Mouse (Mus musculus): Measurements from ENCODE around the gene Upk2. TPM values are rescaled to one million over a fixed set of nuclear protein-coding genes. Genes with fewer than 3 reads are reported as not detected.

Gene Upk2
- total and polyA plus RNA-seq, 3 experiments = not detected

DNA sequence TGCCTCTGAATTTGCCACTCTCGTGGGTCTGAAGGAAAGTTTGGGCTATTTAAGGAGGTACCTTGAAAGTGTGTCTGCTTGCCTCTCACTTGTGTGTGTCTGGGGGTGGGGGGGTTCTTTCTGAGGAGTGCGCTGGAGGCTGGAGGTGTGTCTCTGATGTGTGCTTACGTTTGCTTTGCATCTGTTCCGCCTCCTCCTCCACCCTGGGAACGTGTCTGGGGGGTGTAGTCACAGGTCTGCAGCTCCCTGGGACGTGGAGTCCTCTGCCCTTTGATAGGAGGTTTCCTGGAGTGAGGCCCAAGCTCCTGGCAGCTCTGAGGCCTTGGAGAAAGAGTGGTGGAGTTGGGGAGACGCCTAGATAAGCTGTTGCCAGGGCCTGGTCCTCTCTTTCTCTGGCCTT is 32.7 kb upstream of the Upk2 start:
- H3K36me3 ChIP-seq (replicated peaks in 1 of 2; ENCODE audit: control insufficient read depth in 1 of 2, insufficient read depth in 1 of 2, low read length in 1 of 2) = peaks cover 0 to 38% of the 10 kb centered on the region in 2 experiments
- H3K9ac ChIP-seq (ENCODE audit: insufficient read depth, low read depth) = no peak overlapping the region
- no peak overlapping the region for H3K27ac ChIP-seq (ENCODE audit: insufficient read depth, low read depth)
- H3K9me3 ChIP-seq (replicated peaks; ENCODE audit: low read length) = no peaks in the 10 kb centered on the region
- no peak for DNase-seq (ENCODE audit: extremely low read depth)
- no peaks in the 10 kb centered on the region for H3K79me2 ChIP-seq (replicated peaks; ENCODE audit: control insufficient read depth, extremely low read depth, insufficient read depth, poor library complexity, severe bottlenecking)
- H3K4me1 ChIP-seq (ENCODE audit: control insufficient read depth in 1 of 2, insufficient read depth in 2 of 2) = peaks cover 14 to 83% of the 10 kb centered on the region in 2 experiments
- in situ Hi-C loops (cut with MboI; ENCODE audit: low pct_ligation_motif_present, low pct_unique_long_range_greater_than_20kb, low sequenced_read_pairs) = no loop called here
- H3K4me3 ChIP-seq (replicated peaks in 1 of 3; ENCODE audit: low read depth in 2 of 3, low read length in 2 of 3, poor library complexity in 1 of 3) = no peak overlapping the region
- no peaks in the 10 kb centered on the region for H3K27me3 ChIP-seq (replicated peaks)
- no peak overlapping the region for H3K4me2 ChIP-seq (ENCODE audit: insufficient read depth, low read depth, poor library complexity, severe bottlenecking)
- TF ChIP-seq TBP (conservative IDR thresholded peaks at IDR 0.05; ENCODE audit: low read depth, low read length) (no peak), KAT2A (IDR thresholded peaks at IDR 0.05; ENCODE audit: insufficient replicate concordance, low read length) (no peak), USF2 (conservative IDR thresholded peaks at IDR 0.05; ENCODE audit: low read depth, low read length) (no peak), NRF1 (IDR thresholded peaks at IDR 0.05; ENCODE audit: low read depth, low read length) (no peak), MAZ (IDR thresholded peaks at IDR 0.05; ENCODE audit: low read depth, low read length) (no peak), ZC3H11A (IDR thresholded peaks at IDR 0.05; ENCODE audit: low read depth, low read length) (no peak), POLR2AphosphoS2 (IDR thresholded peaks at IDR 0.05; ENCODE audit: low read depth, low read length) (no peak), CHD1 (IDR thresholded peaks at IDR 0.05; ENCODE audit: low read depth, low read length) (no peak), GABPA (IDR thresholded peaks at IDR 0.05; ENCODE audit: insufficient replicate concordance, low read depth, low read length) (no peak), ZNF384 (IDR thresholded peaks at IDR 0.05; ENCODE audit: low read depth, low read length) (no peak), CHD2 (IDR thresholded peaks at IDR 0.05; ENCODE audit: low read length) (no peak), MAFK (IDR thresholded peaks at IDR 0.05; ENCODE audit: insufficient replicate concordance, low read length) (no peak), EP300 (IDR thresholded peaks at IDR 0.05; ENCODE audit: low read length) (no peak), PAX5 (IDR thresholded peaks at IDR 0.05; ENCODE audit: low read length) (no peak), RAD21 (IDR thresholded peaks at IDR 0.05; ENCODE audit: low read depth, low read length) (no peak), ELF1 (IDR thresholded peaks at IDR 0.05; ENCODE audit: low read depth, low read length) (no peak), HCFC1 (IDR thresholded peaks at IDR 0.05; ENCODE audit: low read depth, low read length) (no peak), BHLHE40 (IDR thresholded peaks at IDR 0.05; ENCODE audit: low read depth, low read length) (no peak), JUN (IDR thresholded peaks at IDR 0.05; ENCODE audit: insufficient read depth, low read depth, low read length) (no peak)
- dilution Hi-C loops (cut with MboI; ENCODE audit: extremely low pct_ligation_motif_present, extremely low pct_unique_long_range_greater_than_20kb, low sequenced_read_pairs) = no loop called here

DNA sequence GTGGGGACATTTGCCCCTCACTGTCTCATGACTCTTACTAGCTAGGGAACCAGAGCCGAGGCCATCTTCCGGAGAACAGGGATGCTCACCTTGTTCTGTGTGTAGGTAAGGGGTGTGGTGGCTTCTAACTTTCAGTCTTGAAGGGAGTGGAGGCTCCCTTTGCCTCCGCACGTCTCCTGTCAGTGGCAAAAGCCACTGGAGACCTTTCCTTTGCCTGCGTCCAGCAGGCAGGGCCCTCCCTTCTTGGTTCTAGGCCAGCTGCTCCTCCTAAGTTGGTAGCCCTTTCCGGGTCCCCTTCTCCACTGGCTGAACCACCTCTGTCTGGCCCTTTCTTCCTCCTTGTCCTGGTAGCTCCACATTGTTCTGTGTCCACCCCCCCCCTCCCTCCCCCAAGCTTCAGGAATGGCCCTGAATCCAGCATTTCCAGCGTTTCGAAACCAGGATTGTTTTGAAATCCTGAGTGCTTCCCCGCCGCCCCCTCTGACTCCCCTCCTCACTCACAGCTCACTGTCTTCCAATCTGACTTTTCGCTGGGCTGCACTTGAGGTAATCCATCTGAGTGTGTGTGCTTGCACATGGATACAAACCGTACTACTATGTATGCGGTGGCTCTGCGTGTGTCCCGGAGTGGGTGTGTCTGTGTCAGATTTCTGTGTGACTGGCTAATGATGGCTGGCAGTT is 32.1 kb upstream of the Upk2 start:
- H3K9me3 ChIP-seq (replicated peaks; ENCODE audit: low read length) = no peaks in the 10 kb centered on the region
- DNase-seq (ENCODE audit: extremely low read depth) = no peak
- H3K27me3 ChIP-seq (replicated peaks) = no peaks in the 10 kb centered on the region
- H3K4me3 ChIP-seq (replicated peaks in 1 of 3; ENCODE audit: low read depth in 2 of 3, low read length in 2 of 3, poor library complexity in 1 of 3) = no peak overlapping the region
- dilution Hi-C loops (cut with MboI; ENCODE audit: extremely low pct_ligation_motif_present, extremely low pct_unique_long_range_greater_than_20kb, low sequenced_read_pairs) = no loop called here
- TF ChIP-seq GABPA (IDR thresholded peaks at IDR 0.05; ENCODE audit: insufficient replicate concordance, low read depth, low read length) = no peak
- no peak for TF ChIP-seq MAX (IDR thresholded peaks at IDR 0.05; ENCODE audit: low read length)
- TF ChIP-seq KAT2A (IDR thresholded peaks at IDR 0.05; ENCODE audit: insufficient replicate concordance, low read length) = no peak
- TF ChIP-seq USF2 (conservative IDR thresholded peaks at IDR 0.05; ENCODE audit: low read depth, low read length) = no peak
- TF ChIP-seq ZNF384 (IDR thresholded peaks at IDR 0.05; ENCODE audit: low read depth, low read length) = no peak
- TF ChIP-seq JUN (IDR thresholded peaks at IDR 0.05; ENCODE audit: insufficient read depth, low read depth, low read length) = no peak
- no peak for TF ChIP-seq SMC3 (IDR thresholded peaks at IDR 0.05; ENCODE audit: low read depth, low read length)
- TF ChIP-seq MAFK (IDR thresholded peaks at IDR 0.05; ENCODE audit: insufficient replicate concordance, low read length) = no peak
- TF ChIP-seq MEF2A (IDR thresholded peaks at IDR 0.05; ENCODE audit: borderline replicate concordance, low read depth, low read length) = no peak
- TF ChIP-seq NELFE (IDR thresholded peaks at IDR 0.05; ENCODE audit: low read depth, low read length) = no peak
- no peak for TF ChIP-seq POLR2A (IDR thresholded peaks at IDR 0.05; ENCODE audit: low read depth, low read length)
- TF ChIP-seq IRF4 (IDR thresholded peaks at IDR 0.05; ENCODE audit: low read depth, low read length) = no peak
- TF ChIP-seq UBTF (IDR thresholded peaks at IDR 0.05; ENCODE audit: low read depth, low read length) = no peak
- no peak for TF ChIP-seq CHD2 (IDR thresholded peaks at IDR 0.05; ENCODE audit: low read length)
- TF ChIP-seq RCOR1 (conservative IDR thresholded peaks at IDR 0.05; ENCODE audit: low read depth, low read length) = no peak
- TF ChIP-seq ETS1 (conservative IDR thresholded peaks at IDR 0.05; ENCODE audit: low read depth, low read length) = no peak
- H3K9ac ChIP-seq (ENCODE audit: insufficient read depth, low read depth) = no peak overlapping the region
- H3K36me3 ChIP-seq (replicated peaks in 1 of 2; ENCODE audit: control insufficient read depth in 1 of 2, insufficient read depth in 1 of 2, low read length in 1 of 2) = peaks cover 0 to 34% of the 10 kb centered on the region in 2 experiments
- in situ Hi-C loops (cut with MboI; ENCODE audit: low pct_ligation_motif_present, low pct_unique_long_range_greater_than_20kb, low sequenced_read_pairs) = no loop called here
- no peak overlapping the region for H3K4me2 ChIP-seq (ENCODE audit: insufficient read depth, low read depth, poor library complexity, severe bottlenecking)
- no peak overlapping the region for H3K27ac ChIP-seq (ENCODE audit: insufficient read depth, low read depth)
- H3K4me1 ChIP-seq (ENCODE audit: control insufficient read depth in 1 of 2, insufficient read depth in 2 of 2) = peaks cover 15 to 84% of the 10 kb centered on the region in 2 experiments
- no peaks in the 10 kb centered on the region for H3K79me2 ChIP-seq (replicated peaks; ENCODE audit: control insufficient read depth, extremely low read depth, insufficient read depth, poor library complexity, severe bottlenecking)
